Mouse (Mus musculus): Measurements from ENCODE around the gene Mapk1. TPM values are rescaled to one million over a fixed set of nuclear protein-coding genes. Genes with fewer than 3 reads are reported as not detected.

The Mapk1 gene
- polyA plus RNA-seq, 1 experiment from 2014 or later, result 158 TPM

DNA sequence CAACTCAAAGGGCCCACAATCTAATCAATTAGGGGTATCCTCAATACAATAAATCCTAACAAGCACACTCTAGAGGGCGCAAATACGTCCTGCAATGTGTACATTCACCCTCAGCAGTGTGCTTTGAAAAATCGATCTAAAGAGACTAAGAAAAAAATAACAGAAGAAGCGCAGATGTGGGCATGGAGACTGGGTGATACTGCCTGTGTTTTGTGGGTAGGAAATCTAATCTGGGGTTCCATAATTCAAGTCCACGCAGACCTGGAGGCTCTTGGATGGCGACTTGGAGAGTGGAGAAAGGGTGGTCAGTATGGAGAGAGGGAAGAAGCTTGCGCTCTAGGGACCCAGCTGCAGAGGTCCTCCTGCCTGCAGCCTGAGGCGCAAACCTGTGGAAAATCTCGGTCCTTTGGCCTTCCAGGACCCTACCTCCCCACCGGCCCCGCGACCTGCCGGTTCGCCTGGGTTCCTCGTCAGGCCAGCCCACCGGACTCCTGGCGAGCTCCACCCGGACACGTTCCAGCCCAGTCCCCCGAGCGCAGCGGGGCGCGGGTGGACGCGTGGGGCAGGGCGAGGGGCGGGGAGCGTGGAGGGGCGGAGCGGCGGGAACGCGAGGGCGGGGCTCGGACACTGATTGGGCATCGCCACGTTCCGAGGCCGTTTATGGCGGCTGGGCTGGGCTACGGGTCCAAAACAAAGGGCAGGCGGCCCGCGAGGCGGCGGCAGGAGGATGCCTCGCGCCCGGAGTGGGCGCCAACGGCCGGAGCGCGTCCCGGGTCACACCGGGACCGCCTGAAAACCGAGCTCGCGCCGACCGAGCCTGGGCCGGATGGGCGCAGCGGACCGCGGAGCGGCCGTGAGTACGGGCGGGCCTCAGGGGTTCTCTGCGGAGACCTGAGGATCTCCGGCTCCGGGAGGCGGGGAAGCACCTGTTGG is 86.6 kb downstream of the Mapk1 start, which contains the start of gene Ypel1:
TSS of gene Ypel1 (plus strand) at position 186 of the 933 bp plus-strand sequence.
- Histone ChIP-seq H3K27ac (peak within 1 kb of the TSS; percentile 89), H3K36me3 (no peaks in the 10 kb centered on the region), H3K27me3 (replicated peaks) (no peaks in the 10 kb centered on the region), H3K4me3 (replicated peaks) (peak within 1 kb of the TSS; percentile 84), H3K4me1 (replicated peaks) (no peaks in the 10 kb centered on the region), H3K9ac (peak within 1 kb of the TSS; percentile 74), H3K4me2 (replicated peaks) (peak within 1 kb of the TSS; percentile 86), H3K9me3 (no peaks in the 10 kb centered on the region)
- under 1% methylated on average over 56 of the region's 76 CpGs for WGBS
- ATAC-seq, result peak; percentile 97

DNA sequence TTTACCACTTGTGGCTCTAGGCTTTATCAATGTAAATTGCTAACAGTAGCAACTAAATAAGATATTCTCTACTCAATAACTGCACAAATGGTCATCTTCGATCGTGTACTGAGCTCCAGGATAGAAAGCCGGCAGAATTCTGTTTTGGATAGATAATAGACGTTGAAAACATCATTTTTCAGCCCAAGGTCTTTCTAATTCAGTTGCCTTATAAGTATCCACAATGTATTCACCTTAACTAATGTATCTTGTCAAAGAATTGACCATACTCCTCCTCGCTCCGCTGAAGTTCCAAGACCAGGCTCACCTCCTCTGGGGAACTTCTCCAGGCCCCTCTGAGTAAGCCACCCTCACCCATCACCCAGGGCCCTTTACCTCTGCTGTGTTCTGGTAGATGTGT is 87.5 kb downstream of the Mapk1 start:
- no peaks in the 10 kb centered on the region for H3K9me3 ChIP-seq
- no peak for ATAC-seq
- H3K9ac ChIP-seq, result no peak overlapping the region
- 39% methylated on average over 6 of the region's 6 CpGs for WGBS
- no peak overlapping the region for H3K27ac ChIP-seq
- H3K4me1 ChIP-seq (replicated peaks), result no peaks in the 10 kb centered on the region
- no peaks in the 10 kb centered on the region for H3K27me3 ChIP-seq (replicated peaks)
- peak overlapping the region; percentile 84 for H3K4me3 ChIP-seq (replicated peaks)
- no peaks in the 10 kb centered on the region for H3K36me3 ChIP-seq
- peak overlapping the region; percentile 86 for H3K4me2 ChIP-seq (replicated peaks)

DNA sequence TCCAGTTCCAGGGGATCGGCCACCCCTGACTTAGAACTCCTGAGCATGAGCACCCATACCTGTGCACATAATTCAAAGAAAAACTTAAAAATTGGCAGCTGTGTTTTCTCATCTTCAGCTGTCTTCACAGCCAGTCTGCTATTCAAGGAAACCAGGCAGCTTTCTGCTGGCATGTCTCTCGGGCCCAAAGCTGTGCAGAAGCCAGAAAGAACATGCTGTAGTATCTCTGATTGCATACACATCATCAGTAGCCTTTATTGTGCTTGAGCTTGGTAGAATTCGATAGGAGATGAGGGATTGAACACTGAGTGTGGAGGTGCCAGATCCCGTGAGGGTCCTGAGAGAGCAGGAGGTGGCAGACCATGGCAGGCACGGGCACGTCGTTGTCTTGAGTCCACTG is 89.8 kb downstream of the Mapk1 start:
- Histone ChIP-seq H3K4me3 (replicated peaks) (no peak overlapping the region), H3K4me1 (replicated peaks) (no peaks in the 10 kb centered on the region), H3K27me3 (replicated peaks) (no peaks in the 10 kb centered on the region), H3K36me3 (no peaks in the 10 kb centered on the region), H3K4me2 (replicated peaks) (no peak overlapping the region), H3K9ac (no peak overlapping the region), H3K9me3 (no peaks in the 10 kb centered on the region), H3K27ac (no peak overlapping the region)
- no peak for ATAC-seq
- 90% methylated on average over 7 of the region's 7 CpGs for WGBS

DNA sequence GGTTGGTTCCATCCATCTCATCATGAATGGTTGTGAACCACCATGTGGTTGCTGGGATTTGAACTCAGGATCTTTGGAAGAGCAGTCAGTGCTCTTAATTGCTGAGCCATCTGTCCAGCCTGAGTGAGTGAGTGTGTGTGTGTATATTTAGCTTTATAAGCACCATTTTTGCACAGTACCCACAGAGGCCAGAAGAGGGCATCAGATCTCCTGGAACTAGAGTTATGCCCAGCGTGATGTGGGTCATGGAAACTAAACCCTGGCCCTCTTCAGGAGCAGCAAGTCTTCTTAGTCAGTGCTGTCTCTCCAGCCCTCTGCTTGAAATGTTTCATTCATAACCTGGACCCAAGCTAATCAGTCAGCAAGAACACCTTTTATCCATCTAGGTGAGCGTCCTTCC is 93.1 kb downstream of the Mapk1 start:
- no peak for ATAC-seq
- Histone ChIP-seq H3K27ac (no peak overlapping the region), H3K9ac (no peak overlapping the region), H3K4me3 (replicated peaks) (no peak overlapping the region), H3K4me2 (replicated peaks) (no peak overlapping the region), H3K27me3 (replicated peaks) (no peaks in the 10 kb centered on the region), H3K36me3 (no peaks in the 10 kb centered on the region), H3K4me1 (replicated peaks) (no peaks in the 10 kb centered on the region), H3K9me3 (no peaks in the 10 kb centered on the region)
- WGBS, result 94% methylated on average over 2 of the region's 2 CpGs

DNA sequence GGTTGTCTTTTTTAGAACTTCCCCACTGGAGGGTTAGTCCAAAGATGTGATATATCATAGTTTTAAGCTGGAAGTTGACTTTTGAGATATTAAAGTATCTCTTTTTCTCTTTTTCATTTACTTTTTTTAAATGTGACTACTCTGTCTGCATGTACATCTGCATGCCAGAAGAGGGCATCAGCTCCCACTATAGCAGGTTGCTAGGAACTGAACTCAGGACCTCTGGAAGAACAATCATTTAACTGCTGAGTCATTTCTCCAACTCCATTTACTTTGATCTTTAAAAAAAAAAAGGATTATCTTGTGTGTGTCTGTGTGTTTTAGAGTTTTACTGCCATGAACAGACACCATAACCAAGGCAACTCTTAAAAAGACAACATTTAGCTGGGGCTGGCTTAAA is 93.7 kb downstream of the Mapk1 start:
- Histone ChIP-seq H3K27me3 (replicated peaks) (no peaks in the 10 kb centered on the region), H3K9me3 (no peaks in the 10 kb centered on the region), H3K4me1 (replicated peaks) (0 out of 2 replicates have a peak, but pooled peaks cover under 1% of the 10 kb centered on the region), H3K27ac (no peak overlapping the region), H3K4me2 (replicated peaks) (no peak overlapping the region), H3K4me3 (replicated peaks) (no peak overlapping the region), H3K9ac (no peak overlapping the region), H3K36me3 (0 out of 2 replicates have a peak, but pooled peaks cover 3% of the 10 kb centered on the region)
- ATAC-seq, result no peak

DNA sequence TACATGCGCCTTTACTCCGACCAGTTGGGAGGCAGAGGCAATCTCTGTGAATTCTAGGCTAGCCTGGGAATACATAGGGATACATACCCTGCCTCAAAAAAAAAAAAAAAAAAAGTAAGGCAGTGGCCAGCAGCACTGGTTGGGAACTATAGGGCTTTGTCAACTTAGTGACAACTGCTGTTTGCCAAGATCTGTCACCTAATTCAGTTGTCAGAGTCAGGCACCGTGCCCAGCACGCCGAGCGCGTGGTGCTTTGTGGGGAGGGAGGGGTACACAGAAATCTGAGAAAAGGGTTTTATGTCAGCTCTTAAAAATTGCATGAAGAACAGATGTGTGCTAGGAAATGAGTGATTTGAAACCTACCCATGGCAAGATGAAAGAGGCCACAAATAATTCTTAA is 94.9 kb downstream of the Mapk1 start:
- 88% methylated on average over 7 of the region's 7 CpGs for WGBS
- H3K4me2 ChIP-seq (replicated peaks), result no peak overlapping the region
- no peak for ATAC-seq

DNA sequence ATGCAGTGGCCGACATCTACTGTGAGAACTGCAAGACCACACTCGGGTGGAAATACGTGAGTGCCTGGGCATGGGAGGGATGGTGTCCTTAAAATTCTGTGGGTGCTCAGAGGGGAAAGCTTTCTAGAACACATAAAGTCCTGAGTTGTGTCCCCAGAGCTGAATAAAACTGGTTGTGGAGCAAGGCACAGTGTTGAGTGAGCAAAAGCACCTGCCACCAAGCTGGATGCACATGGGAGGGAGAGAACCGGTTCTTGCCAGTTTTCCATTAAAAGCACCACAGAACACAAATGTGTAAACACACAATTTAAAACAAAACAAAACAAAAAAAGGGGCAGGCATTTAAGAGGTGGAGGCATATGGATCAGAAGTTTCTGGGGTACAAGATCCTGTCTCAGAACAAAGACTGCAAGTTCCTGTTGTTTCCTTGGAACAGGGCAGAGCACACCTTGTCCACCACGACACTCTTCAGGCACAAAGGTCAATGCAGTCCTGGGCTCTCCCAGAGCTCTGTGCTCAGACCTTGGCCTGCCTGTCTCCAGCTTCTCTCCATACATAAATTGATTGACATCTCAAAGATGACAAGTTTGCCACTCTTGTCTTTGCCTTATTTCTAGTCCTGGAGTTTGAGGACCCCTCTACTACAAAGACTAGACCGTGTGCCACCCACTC is 99.1 kb downstream of the Mapk1 start:
- no peak overlapping the region for H3K4me3 ChIP-seq (replicated peaks)
- WGBS, result 80% methylated on average over 6 of the region's 6 CpGs
- peak; percentile 75 for ATAC-seq
- H3K9me3 ChIP-seq, result no peaks in the 10 kb centered on the region
- H3K27me3 ChIP-seq (replicated peaks), result no peaks in the 10 kb centered on the region
- no peak overlapping the region for H3K27ac ChIP-seq
- H3K9ac ChIP-seq, result no peak overlapping the region
- H3K4me1 ChIP-seq (replicated peaks), result 0 out of 2 replicates have a peak, but pooled peaks cover 2% of the 10 kb centered on the region
- no peak overlapping the region for H3K4me2 ChIP-seq (replicated peaks)
- peaks cover 9% of the 10 kb centered on the region for H3K36me3 ChIP-seq

More for the DNA sequence above, 94.9 kb downstream of the Mapk1 start:
- no peak overlapping the region for H3K27ac ChIP-seq
- no peak overlapping the region for H3K9ac ChIP-seq
- H3K4me3 ChIP-seq (replicated peaks), result no peak overlapping the region
- H3K36me3 ChIP-seq, result 0 out of 2 replicates have a peak, but pooled peaks cover 3% of the 10 kb centered on the region
- no peaks in the 10 kb centered on the region for H3K27me3 ChIP-seq (replicated peaks)
- no peaks in the 10 kb centered on the region for H3K9me3 ChIP-seq
- 0 out of 2 replicates have a peak, but pooled peaks cover 2% of the 10 kb centered on the region for H3K4me1 ChIP-seq (replicated peaks)

DNA sequence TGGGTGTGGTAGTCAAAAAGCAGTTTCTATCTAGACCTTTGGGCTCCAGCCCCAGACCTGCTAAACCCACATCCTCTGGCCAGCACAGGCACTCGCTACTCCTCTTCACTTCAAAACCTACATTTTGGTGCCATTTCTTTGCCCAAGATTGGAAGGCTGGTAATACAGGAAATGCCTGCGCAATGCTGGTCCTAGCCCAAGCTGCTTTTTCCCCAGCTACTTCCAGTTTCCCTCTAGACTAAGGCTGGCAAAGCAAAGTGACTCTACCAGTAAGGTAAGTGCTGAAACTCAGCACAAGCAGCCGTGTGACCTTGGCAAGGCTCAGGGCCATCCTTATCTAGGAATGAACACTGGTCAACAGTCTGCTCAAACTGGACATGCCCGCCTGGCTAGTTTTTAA is 102.5 kb downstream of the Mapk1 start:
- H3K27ac ChIP-seq, result no peak overlapping the region
- ATAC-seq, result no peak

DNA sequence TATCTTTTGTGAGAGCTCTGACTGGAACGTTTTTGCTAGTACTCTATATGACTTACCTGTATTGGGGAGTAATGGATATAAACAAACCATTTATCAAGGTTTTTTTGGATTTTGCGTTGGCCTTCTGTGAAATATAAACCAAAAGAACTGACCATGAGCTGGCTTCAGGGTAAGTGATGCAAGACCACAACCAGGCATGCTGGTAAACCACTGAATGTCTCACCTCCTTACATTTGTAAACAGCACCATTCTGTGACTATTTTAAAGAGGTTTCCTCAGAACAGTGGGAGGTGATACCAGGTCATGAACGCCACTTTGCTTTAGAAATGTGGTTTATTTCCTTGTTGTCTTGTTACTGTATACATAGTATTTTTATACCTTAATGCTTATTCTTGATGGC is 103.1 kb downstream of the Mapk1 start:
- Histone ChIP-seq H3K9ac (no peak overlapping the region), H3K27me3 (replicated peaks) (no peaks in the 10 kb centered on the region), H3K4me3 (replicated peaks) (no peak overlapping the region), H3K4me1 (replicated peaks) (0 out of 2 replicates have a peak, but pooled peaks cover 2% of the 10 kb centered on the region), H3K4me2 (replicated peaks) (no peak overlapping the region), H3K27ac (no peak overlapping the region), H3K36me3 (peaks cover 44% of the 10 kb centered on the region), H3K9me3 (no peaks in the 10 kb centered on the region)
- ATAC-seq, result no peak
- WGBS, result 65% methylated on average over 3 of the region's 3 CpGs

More for the DNA sequence above, 102.5 kb downstream of the Mapk1 start:
- WGBS, result 79% methylated on average over 4 of the region's 4 CpGs
- H3K9me3 ChIP-seq, result no peaks in the 10 kb centered on the region
- no peak overlapping the region for H3K4me3 ChIP-seq (replicated peaks)
- H3K4me2 ChIP-seq (replicated peaks), result no peak overlapping the region
- H3K9ac ChIP-seq, result no peak overlapping the region
- peaks cover 43% of the 10 kb centered on the region for H3K36me3 ChIP-seq
- no peaks in the 10 kb centered on the region for H3K27me3 ChIP-seq (replicated peaks)
- H3K4me1 ChIP-seq (replicated peaks), result 0 out of 2 replicates have a peak, but pooled peaks cover 2% of the 10 kb centered on the region

DNA sequence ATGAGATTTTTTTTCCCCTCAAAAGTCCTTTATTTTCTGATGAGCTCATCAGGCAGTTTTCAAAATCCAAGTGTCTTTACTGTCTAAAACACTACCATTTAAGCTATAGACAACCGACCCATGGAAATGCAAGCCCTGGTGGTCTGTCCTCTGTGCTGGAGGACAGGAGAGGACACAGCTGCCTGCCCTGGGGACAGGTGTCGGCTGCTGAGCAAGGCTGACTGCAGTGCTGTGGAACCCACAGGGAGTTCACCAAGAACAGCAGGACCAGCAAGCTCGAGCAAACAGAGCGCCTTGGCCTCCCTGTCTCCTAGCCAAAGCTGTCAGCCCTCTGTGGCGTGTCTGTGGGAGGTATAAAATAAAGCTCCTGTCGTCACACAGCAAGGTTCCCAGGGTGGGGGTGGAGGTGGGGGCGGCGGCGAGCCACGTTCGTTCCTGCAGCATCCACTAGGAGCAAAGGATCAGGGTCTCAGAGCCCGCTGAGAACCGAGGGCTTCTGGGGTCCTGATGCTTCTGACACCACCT is 103.5 kb downstream of the Mapk1 start:
- 79% methylated on average over 13 of the region's 13 CpGs for WGBS
- Histone ChIP-seq H3K4me3 (replicated peaks) (no peak overlapping the region), H3K4me1 (replicated peaks) (0 out of 2 replicates have a peak, but pooled peaks cover 2% of the 10 kb centered on the region), H3K4me2 (replicated peaks) (no peak overlapping the region), H3K27ac (no peak overlapping the region), H3K36me3 (peaks cover 41% of the 10 kb centered on the region), H3K9me3 (no peaks in the 10 kb centered on the region), H3K9ac (no peak overlapping the region), H3K27me3 (replicated peaks) (no peaks in the 10 kb centered on the region)
- ATAC-seq, result no peak

DNA sequence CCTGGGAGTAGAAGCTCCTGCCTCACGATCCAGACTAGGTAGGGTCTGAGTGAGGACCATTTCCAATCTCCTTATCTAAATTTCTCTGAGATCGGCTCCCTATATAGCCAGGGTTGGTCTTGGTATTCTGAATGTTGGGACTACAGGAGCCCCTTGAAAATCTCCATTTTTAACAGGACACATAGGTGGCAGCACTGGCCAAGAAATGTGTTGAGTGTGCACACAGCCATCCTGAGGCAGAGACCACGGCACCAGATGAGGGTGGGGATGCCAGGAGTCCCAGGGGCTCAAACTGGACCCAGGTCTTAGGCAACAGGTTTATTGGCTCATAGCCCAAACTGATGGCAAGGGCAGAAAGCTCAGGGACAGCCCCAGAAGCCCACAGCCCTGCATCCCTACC is 105.2 kb downstream of the Mapk1 start:
- no peak for ATAC-seq
- Histone ChIP-seq H3K9ac (no peak overlapping the region), H3K36me3 (peaks cover 55% of the 10 kb centered on the region), H3K4me2 (replicated peaks) (no peak overlapping the region), H3K9me3 (no peaks in the 10 kb centered on the region), H3K4me1 (replicated peaks) (no peaks in the 10 kb centered on the region), H3K27ac (no peak overlapping the region), H3K4me3 (replicated peaks) (no peak overlapping the region), H3K27me3 (replicated peaks) (no peaks in the 10 kb centered on the region)
- 85% methylated on average over 3 of the region's 3 CpGs for WGBS

DNA sequence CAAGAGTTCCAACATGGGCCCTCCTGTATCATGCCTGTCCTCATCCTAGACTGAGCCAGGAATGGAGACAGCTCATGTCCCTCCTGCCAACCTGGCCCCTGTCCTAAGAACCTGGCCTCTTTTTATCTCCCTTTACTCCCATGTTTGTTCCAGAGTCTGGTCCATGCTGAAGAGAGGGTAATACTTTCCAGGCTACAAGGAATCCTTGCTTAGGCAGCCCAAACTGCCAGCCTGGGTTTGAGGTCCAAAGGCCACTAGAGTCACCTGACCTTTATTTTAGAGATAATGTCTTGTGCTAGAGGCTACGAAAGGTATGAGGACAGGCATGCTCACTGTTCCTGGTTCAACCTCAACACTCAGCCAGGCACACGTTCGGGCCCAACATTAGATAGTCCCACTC is 113.8 kb downstream of the Mapk1 start:
- H3K4me1 ChIP-seq (replicated peaks), result no peaks in the 10 kb centered on the region
- no peak overlapping the region for H3K27ac ChIP-seq
- peak; percentile 85 for ATAC-seq
- H3K9ac ChIP-seq, result no peak overlapping the region
- H3K36me3 ChIP-seq, result peaks cover 48% of the 10 kb centered on the region
- H3K4me3 ChIP-seq (replicated peaks), result no peak overlapping the region
- no peak overlapping the region for H3K4me2 ChIP-seq (replicated peaks)
- no peaks in the 10 kb centered on the region for H3K9me3 ChIP-seq
- no peaks in the 10 kb centered on the region for H3K27me3 ChIP-seq (replicated peaks)
- WGBS, result 76% methylated on average over 3 of the region's 3 CpGs

Data from intestine, embryonic 15.5 days (tissue).